Mouse (Mus musculus) liver, embryonic 14.5 days (tissue): ENCODE measurements around the gene Mtap. TPM values are rescaled to one million over a fixed set of nuclear protein-coding genes. Genes with fewer than 3 reads are reported as not detected.

ENCODE experiments used
- ATAC-seq: fragments of 200-750 bp; cut with Nextera tagmentation; 2 replicates; pipeline ENCODE4 v1.8.0; 2017; ENCODE audit warnings: moderate number of reproducible peaks, mild to moderate bottlenecking, moderate library complexity; ENCODE audit not compliant: insufficient read depth
- DNase-seq, 3 experiments: peaks; one replicate each; pipeline ENCODE4 v3.0.0-alpha.2; 2012 to 2013; ENCODE audit warnings: low read depth in 3 of 3, low spot score in 3 of 3
- H3K27ac ChIP-seq: fragments of 300-500 bp; sonication (generic); 2 replicates; pipeline ENCODE4 v1.5.1; 2014; ENCODE audit warnings: moderate library complexity, mild to moderate bottlenecking, control low read depth, inconsistent platforms
- H3K27me3 ChIP-seq: fragments of 300-500 bp; sonication (generic); 2 replicates; pipeline ENCODE4 v1.6.1; 2014; ENCODE audit warnings: mild to moderate bottlenecking, low read length, moderate library complexity; ENCODE audit not compliant: control insufficient read depth, insufficient read depth
- H3K36me3 ChIP-seq: fragments of 300-500 bp; sonication (generic); replicated peaks from 2 replicates; pipeline ENCODE4 v1.6.1; 2014; ENCODE audit warnings: low read depth; ENCODE audit not compliant: control insufficient read depth, insufficient read depth
- H3K4me1 ChIP-seq, 2 experiments: fragments of 200-500 bp in 1 of 2; fragments of 300-500 bp in 1 of 2; sonication (generic) in 1 of 2; replicated peaks; 2 replicates each; pipeline ENCODE4 v1.6.1; 2012 to 2014; ENCODE audit warnings: antibody characterized with exemption in 1 of 2, inconsistent platforms in 1 of 2, low read length in 1 of 2; ENCODE audit not compliant: control insufficient read depth in 2 of 2, insufficient read depth in 2 of 2
- H3K4me2 ChIP-seq: fragments of 300-500 bp; sonication (generic); 2 replicates; pipeline ENCODE4 v1.6.1; 2014; ENCODE audit warnings: low read depth, mild to moderate bottlenecking, control low read depth, moderate library complexity
- H3K4me3 ChIP-seq, 2 experiments: fragments of 200-500 bp in 1 of 2; fragments of 300-500 bp in 1 of 2; sonication (generic) in 1 of 2; 2 replicates each; pipeline ENCODE4 v1.5.1; 2012 to 2014; ENCODE audit warnings: low read depth in 2 of 2, low read length in 2 of 2, mild to moderate bottlenecking in 2 of 2, control low read depth in 1 of 2, inconsistent platforms in 1 of 2, moderate library complexity in 1 of 2; ENCODE audit not compliant: insufficient read depth in 1 of 2
- H3K9ac ChIP-seq: fragments of 300-500 bp; sonication (generic); replicated peaks from 2 replicates; pipeline ENCODE4 v1.6.1; 2014; ENCODE audit warnings: mild to moderate bottlenecking, control low read depth, moderate library complexity
- H3K9me3 ChIP-seq: fragments of 300-500 bp; sonication (generic); 2 replicates; pipeline ENCODE4 v1.6.1; 2016; ENCODE audit warnings: low read length, mixed read lengths; ENCODE audit not compliant: control insufficient read depth
- CTCF ChIP-seq: IDR thresholded peaks from 2 replicates; pipeline ENCODE4 v1.5.1; 2016; ENCODE audit warnings: antibody characterized with exemption, low read depth, control low read depth
- EP300 ChIP-seq: IDR thresholded peaks from 2 replicates; pipeline ENCODE4 v1.6.1; 2016; ENCODE audit warnings: antibody characterized with exemption, low read depth
- WGBS: fragments of 180-500 bp; shearing (Covaris S2); extraction: QIAGEN DNeasy Blood & Tissue Kit; methylation state at CpG from one replicate; pipeline ENCODE4 v1.1.7; 2014; ENCODE audit not compliant: insufficient replicate concordance; 5-methylcytosine and 5-hydroxymethylcytosine counted together
- polyA plus RNA-seq, 2 experiments: library from polyadenylated mRNA; depleted of rRNA in 1 of 2; stranded (reverse) in 1 of 2; unstranded in 1 of 2; fragments of >200 nt; fragmentation: Nextera tagmentation in 1 of 2; extraction: Ambion mirVana in 1 of 2; gene quantifications; 2 replicates each; pipeline versions ENCODE4 v1.2.1 to v1.2.3; 2012 to 2014

Gene Mtap
- polyA plus RNA-seq, 2 experiments = 9.8 to 20.4 TPM

DNA sequence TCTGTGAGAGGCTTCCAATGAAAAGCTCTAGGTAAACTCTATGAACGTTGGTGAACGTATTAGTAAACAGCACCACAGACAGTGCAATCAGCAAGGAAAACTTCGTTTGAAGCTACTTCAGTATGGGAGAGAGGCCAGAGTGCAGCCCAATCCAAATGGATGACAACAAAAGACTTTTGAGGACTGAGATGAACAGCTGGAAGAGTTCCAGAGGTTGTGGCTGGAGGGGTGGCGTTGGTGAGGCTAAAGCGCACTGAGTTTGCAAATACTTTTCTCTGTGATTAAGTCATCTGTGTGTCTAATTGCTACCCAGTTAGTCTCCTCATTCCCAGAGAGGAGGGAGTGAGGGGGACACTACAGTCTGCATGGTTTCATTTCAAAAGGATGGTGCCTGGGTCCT, 38.7 kb upstream of the Mtap start:
- TF ChIP-seq CTCF (no peak), EP300 (no peak)
- ATAC-seq = no peak
- Histone ChIP-seq H3K36me3 (no peaks in the 10 kb centered on the region), H3K4me1 (no peaks in the 10 kb centered on the region), H3K27ac (no peak overlapping the region), H3K4me2 (no peak overlapping the region), H3K4me3 (no peak overlapping the region), H3K9me3 (no peaks in the 10 kb centered on the region), H3K27me3 (no peaks in the 10 kb centered on the region), H3K9ac (no peak overlapping the region)
- no peak for DNase-seq
- 58% methylated on average over 5 of the region's 5 CpGs for WGBS

DNA sequence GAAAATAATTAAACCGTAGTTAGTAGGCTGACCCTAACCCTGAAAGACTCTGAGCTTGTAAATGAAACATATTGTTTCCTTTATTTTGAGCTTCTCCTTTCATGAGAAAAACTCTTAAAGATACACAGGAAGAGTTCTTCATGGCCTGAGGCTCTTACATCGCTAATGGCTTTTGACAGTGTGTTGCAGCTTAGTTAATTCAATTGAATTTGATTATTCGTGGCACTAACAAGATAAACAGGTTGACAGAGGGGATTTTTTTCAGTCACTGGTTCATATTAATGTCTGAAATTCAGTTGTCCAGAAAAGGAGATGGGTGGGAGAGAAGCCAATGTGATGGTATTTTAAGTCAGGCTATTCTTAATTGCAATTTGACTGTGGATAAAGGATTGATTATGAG, 35.6 kb upstream of the Mtap start:
- no peak overlapping the region for H3K4me2 ChIP-seq
- WGBS = 69% methylated on average over 3 of the region's 3 CpGs
- no peak overlapping the region for H3K9ac ChIP-seq
- H3K4me1 ChIP-seq = 0 out of 4 replicates have a peak, but pooled peaks cover 0 to 3% of the 10 kb centered on the region in 2 experiments
- no peak for TF ChIP-seq EP300
- TF ChIP-seq CTCF = no peak
- H3K9me3 ChIP-seq = no peaks in the 10 kb centered on the region
- DNase-seq = no peak
- H3K4me3 ChIP-seq = no peak overlapping the region
- no peak for ATAC-seq
- no peaks in the 10 kb centered on the region for H3K36me3 ChIP-seq
- no peak overlapping the region for H3K27ac ChIP-seq
- no peaks in the 10 kb centered on the region for H3K27me3 ChIP-seq

DNA sequence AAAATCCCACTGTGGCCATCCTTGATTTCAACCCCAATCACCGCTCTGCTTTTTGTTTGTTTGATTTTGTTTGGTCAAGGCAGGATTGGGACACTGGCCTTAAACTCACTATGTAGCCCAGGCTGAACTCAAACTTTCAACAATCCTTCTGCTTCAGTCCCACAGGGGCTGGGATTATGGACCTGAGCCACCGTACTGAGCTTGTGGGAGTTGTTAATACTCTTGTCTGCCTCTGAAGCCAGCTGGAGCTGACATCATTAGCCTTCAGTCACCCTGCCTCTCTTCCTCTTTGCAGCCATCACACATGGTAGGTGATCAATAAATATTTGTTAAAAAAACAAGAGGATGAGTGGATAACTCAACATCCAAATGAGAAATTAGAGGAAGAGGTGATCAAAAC, 34.6 kb upstream of the Mtap start:
- DNase-seq (no peak), ATAC-seq (no peak)
- H3K27ac ChIP-seq = no peak overlapping the region
- no peaks in the 10 kb centered on the region for H3K9me3 ChIP-seq
- H3K36me3 ChIP-seq = no peaks in the 10 kb centered on the region
- no peaks in the 10 kb centered on the region for H3K27me3 ChIP-seq
- no peak overlapping the region for H3K9ac ChIP-seq
- no peak overlapping the region for H3K4me3 ChIP-seq
- 0 out of 4 replicates have a peak, but pooled peaks cover 0 to 3% of the 10 kb centered on the region in 2 experiments for H3K4me1 ChIP-seq
- TF ChIP-seq EP300 (no peak), CTCF (no peak)
- WGBS = 61% methylated on average over 2 of the region's 2 CpGs
- H3K4me2 ChIP-seq = no peak overlapping the region

DNA sequence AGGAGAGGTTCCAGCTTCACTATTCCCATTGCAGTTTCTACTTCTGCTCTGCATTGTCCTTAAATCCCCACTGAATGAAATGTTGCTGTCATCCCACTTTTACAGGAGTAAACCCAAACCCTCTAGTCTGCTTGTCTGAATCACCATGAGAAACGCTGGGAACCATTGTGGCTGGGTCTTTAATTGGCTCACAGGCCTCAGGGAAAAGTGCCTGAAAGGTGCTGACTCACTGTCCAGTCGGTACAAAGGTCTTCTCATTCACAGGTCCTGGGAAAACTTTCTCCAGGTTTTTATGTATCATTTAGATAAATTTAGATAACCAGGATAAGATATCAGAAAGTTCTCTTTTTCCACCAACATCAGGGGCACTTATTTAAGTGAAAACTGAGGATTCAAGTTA, 31.4 kb upstream of the Mtap start:
- H3K4me3 ChIP-seq = no peak overlapping the region
- ATAC-seq (no peak), DNase-seq (no peak)
- H3K9ac ChIP-seq = no peak overlapping the region
- H3K4me1 ChIP-seq = 0 out of 4 replicates have a peak, but pooled peaks cover 0 to 3% of the 10 kb centered on the region in 2 experiments
- no peaks in the 10 kb centered on the region for H3K36me3 ChIP-seq
- H3K9me3 ChIP-seq = no peaks in the 10 kb centered on the region
- 9% methylated on average over 2 of the region's 2 CpGs for WGBS
- TF ChIP-seq CTCF = no peak
- TF ChIP-seq EP300 = no peak
- H3K27ac ChIP-seq = no peak overlapping the region
- H3K27me3 ChIP-seq = no peaks in the 10 kb centered on the region
- no peak overlapping the region for H3K4me2 ChIP-seq

DNA sequence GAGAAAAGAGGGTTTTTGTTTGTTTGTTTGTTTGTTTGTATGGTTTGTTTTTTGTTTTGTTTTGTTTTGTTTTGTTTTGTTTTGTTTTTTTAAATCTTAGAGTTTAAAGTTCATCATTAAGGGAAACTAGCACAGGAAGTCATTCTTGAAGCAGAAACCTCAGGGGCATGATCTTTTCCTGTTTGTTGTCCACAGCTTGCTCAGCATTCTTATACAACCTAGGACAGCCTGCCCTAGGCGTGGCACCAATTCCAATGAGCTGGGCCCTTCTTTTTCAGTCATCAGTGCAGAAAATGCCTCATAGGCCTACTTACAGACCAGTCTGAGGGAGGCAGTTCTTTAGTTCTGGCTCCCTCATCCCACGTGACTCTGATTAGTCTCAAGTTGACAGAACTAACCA, 30.4 kb upstream of the Mtap start:
- H3K27me3 ChIP-seq = no peaks in the 10 kb centered on the region
- H3K4me1 ChIP-seq = 0 out of 4 replicates have a peak, but pooled peaks cover 0 to 3% of the 10 kb centered on the region in 2 experiments
- no peak overlapping the region for H3K27ac ChIP-seq
- no peaks in the 10 kb centered on the region for H3K36me3 ChIP-seq
- ATAC-seq (no peak), DNase-seq (no peak)
- no peaks in the 10 kb centered on the region for H3K9me3 ChIP-seq
- no peak overlapping the region for H3K9ac ChIP-seq
- H3K4me2 ChIP-seq = no peak overlapping the region
- 38% methylated on average over 2 of the region's 2 CpGs for WGBS
- TF ChIP-seq CTCF (no peak), EP300 (no peak)
- no peak overlapping the region for H3K4me3 ChIP-seq
